Mouse (Mus musculus) thymus, adult 2 months (tissue): Measurements from ENCODE around the gene Urb1. TPM values are rescaled to one million over a fixed set of nuclear protein-coding genes. Genes with fewer than 3 reads are reported as not detected.

Experiments used
- DNase-seq: peaks from one replicate; pipeline ENCODE4 v3.0.0; 2021
- H3K27ac ChIP-seq: fragments of 200-500 bp; 2 replicates; pipeline ENCODE4 v1.5.1; 2012; ENCODE audit warnings: low read length, control low read depth; ENCODE audit not compliant: control insufficient read depth, insufficient read depth
- H3K27me3 ChIP-seq: fragments of 200-500 bp; 2 replicates; pipeline ENCODE4 v1.6.1; 2012; ENCODE audit warnings: mild to moderate bottlenecking, low read length, moderate library complexity, mixed read lengths; ENCODE audit not compliant: control insufficient read depth, insufficient read depth
- H3K36me3 ChIP-seq: fragments of 200-500 bp; 2 replicates; pipeline ENCODE4 v1.6.1; 2012; ENCODE audit warnings: mild to moderate bottlenecking, low read length, moderate library complexity; ENCODE audit not compliant: control insufficient read depth, insufficient read depth
- H3K4me1 ChIP-seq: fragments of 200-500 bp; replicated peaks from 2 replicates; pipeline ENCODE4 v1.6.1; 2012; ENCODE audit warnings: low read length; ENCODE audit not compliant: control insufficient read depth, insufficient read depth
- H3K4me3 ChIP-seq: fragments of 200-500 bp; 2 replicates; pipeline ENCODE4 v1.5.1; 2012; ENCODE audit warnings: mild to moderate bottlenecking, low read length, control low read depth, moderate library complexity; ENCODE audit not compliant: control insufficient read depth, insufficient read depth
- CTCF ChIP-seq: fragments of 200-500 bp; IDR thresholded peaks from 2 replicates; pipeline ENCODE4 v1.5.1; 2012; ENCODE audit warnings: mild to moderate bottlenecking, control low read depth, low read length, moderate library complexity, borderline replicate concordance; ENCODE audit not compliant: control insufficient read depth, poor library complexity, insufficient read depth; ENCODE audit errors: extremely low read depth
- POLR2A ChIP-seq: fragments of 200-500 bp; IDR thresholded peaks from 2 replicates; pipeline ENCODE4 v1.6.1; 2012; ENCODE audit warnings: mild to moderate bottlenecking, low read length, control low read depth, moderate library complexity; ENCODE audit not compliant: control insufficient read depth, poor library complexity, insufficient read depth; ENCODE audit errors: extremely low read depth
- WGBS: fragments of 180-500 bp; shearing (Covaris S2); methylation state at CpG from one replicate; pipeline ENCODE4 v1.1.7; 2018; 5-methylcytosine and 5-hydroxymethylcytosine counted together
- polyA plus RNA-seq: library from polyadenylated mRNA; depleted of rRNA; stranded (reverse); fragments of >200 nt; gene quantifications from 2 replicates; pipeline ENCODE4 v1.2.3, GENCODE M21; 2012; rRNA removed

Urb1 gene
- polyA plus RNA-seq, 1 experiment, result 9.3 TPM

DNA sequence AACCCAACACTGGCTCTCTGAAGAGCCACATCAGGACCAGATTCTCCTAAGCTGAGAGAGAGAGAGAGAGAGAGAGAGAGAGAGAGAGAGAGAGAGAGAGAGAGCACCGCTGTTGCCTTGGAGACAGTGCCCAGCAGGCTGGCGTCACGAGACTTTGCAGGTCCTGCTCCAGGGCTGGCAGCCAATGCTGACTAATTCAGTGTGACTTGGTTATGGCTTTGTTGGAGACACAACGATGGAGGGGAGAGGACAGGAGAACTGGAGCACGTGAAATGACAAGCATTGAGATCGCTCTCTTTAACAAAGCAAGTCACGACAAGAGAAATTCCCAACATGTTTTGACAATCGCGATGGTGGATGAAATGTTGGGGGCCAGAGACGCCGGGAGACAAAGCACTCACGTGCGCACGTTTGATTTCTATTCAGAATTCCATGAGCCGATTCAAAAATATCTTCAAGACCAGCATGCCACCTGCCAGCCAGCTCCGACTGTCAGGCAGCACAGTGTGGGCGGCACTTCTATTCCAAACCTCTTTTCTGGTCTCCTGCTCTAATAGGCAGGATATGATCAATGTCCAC lies 100.4 kb downstream of the Urb1 start:
- Histone ChIP-seq H3K27me3 (no peaks in the 10 kb centered on the region), H3K4me1 (no peaks in the 10 kb centered on the region), H3K4me3 (no peak overlapping the region), H3K27ac (no peak overlapping the region), H3K36me3 (no peaks in the 10 kb centered on the region)
- TF ChIP-seq CTCF (no peak), POLR2A (no peak)
- 68% methylated on average over 17 of the region's 17 CpGs for WGBS
- DNase-seq, result no peak

DNA sequence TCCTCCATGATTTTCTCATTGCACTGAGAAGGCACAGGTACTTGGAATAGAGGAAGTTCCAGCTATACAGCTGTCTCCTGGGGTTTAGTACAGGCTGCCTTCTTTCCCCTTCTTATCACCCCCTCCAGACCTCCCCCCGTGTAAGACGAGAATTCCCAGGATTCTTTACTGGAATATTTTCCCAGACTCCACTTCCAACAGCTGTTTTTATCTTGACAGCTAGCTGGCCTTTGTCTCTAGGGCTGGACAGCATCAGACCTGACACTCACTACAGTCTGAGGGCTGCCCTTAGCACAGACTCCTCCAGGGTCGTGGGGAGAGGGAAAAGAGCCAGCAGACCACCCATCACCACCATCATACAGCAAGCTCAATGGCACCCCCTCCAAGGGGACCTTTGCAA lies 103.9 kb downstream of the Urb1 start:
- H3K27ac ChIP-seq, result no peak overlapping the region
- TF ChIP-seq CTCF, result no peak
- no peak for TF ChIP-seq POLR2A
- DNase-seq, result no peak
- H3K4me1 ChIP-seq, result no peaks in the 10 kb centered on the region
- no peak overlapping the region for H3K4me3 ChIP-seq
- 10% methylated on average over 3 of the region's 3 CpGs for whole genome bisulfite sequencing
- H3K27me3 ChIP-seq, result no peaks in the 10 kb centered on the region
- H3K36me3 ChIP-seq, result no peaks in the 10 kb centered on the region

- no peak overlapping the region for H3K27ac ChIP-seq
- DNase-seq, result no peak
- H3K27me3 ChIP-seq, result no peaks in the 10 kb centered on the region
- no peak overlapping the region for H3K4me3 ChIP-seq
- TF ChIP-seq CTCF (no peak), POLR2A (no peak)
- H3K36me3 ChIP-seq, result no peaks in the 10 kb centered on the region
- no peaks in the 10 kb centered on the region for H3K4me1 ChIP-seq
- WGBS, result 84% methylated on average over 13 of the region's 13 CpGs
These were observed 105.9 kb downstream of the Urb1 start for GRCm38 (mm10) chr16:90704161-90704825.

- no peaks in the 10 kb centered on the region for H3K27me3 ChIP-seq
- 2% methylated on average over 1 of the region's 1 CpGs for WGBS
- no peak overlapping the region for H3K4me3 ChIP-seq
- H3K27ac ChIP-seq, result no peak overlapping the region
- no peaks in the 10 kb centered on the region for H3K4me1 ChIP-seq
- TF ChIP-seq POLR2A, result no peak
- no peak for TF ChIP-seq CTCF
- no peaks in the 10 kb centered on the region for H3K36me3 ChIP-seq
- DNase-seq, result no peak
These were observed 106.6 kb downstream of the Urb1 start for GRCm38 (mm10) chr16:90703646-90704045.

DNA sequence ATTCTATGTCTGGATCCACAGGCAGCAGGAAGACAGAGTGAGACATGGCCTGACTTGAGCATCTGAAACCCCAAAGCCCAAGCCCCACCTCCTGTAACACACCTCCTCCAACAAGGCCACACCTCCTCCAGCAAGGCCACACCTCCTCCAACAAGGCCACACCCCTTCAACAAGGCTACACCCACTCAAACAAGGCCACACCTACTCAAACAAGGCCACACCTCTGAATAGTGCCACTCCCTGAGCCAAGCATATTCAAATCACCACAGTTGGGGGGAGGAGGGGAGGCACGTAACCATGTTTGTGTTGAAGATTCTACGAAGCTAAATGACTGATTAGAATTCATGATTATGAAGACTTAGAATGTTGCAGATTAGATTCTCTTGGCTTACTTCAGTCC lies 108.7 kb downstream of the Urb1 start:
- no peak for DNase-seq
- no peaks in the 10 kb centered on the region for H3K4me1 ChIP-seq
- no peak overlapping the region for H3K4me3 ChIP-seq
- H3K27ac ChIP-seq, result no peak overlapping the region
- no peaks in the 10 kb centered on the region for H3K36me3 ChIP-seq
- WGBS, result 98% methylated on average over 2 of the region's 2 CpGs
- H3K27me3 ChIP-seq, result no peaks in the 10 kb centered on the region
- TF ChIP-seq CTCF, result no peak
- TF ChIP-seq POLR2A, result no peak

Other genes starting within 250 kb of the Urb1 start
- gene Mis18a, start 83.0 kb downstream of the Urb1 start, polyA plus RNA-seq, result 44.7 and 46.3 TPM in 2 replicates
- 39.0 and 41.1 TPM in 2 replicates for gene Mrap, start 72.2 kb downstream of the Urb1 start, polyA plus RNA-seq
- gene Eva1c, start 16.3 kb upstream of the Urb1 start, polyA plus RNA-seq, result 2.0 TPM in 2 replicates
- 20.7 and 25.3 TPM in 2 replicates for gene Cfap298, start 124.7 kb upstream of the Urb1 start, polyA plus RNA-seq
- 51.6 and 66.8 TPM in 2 replicates for gene Synj1, start 200.9 kb upstream of the Urb1 start, polyA plus RNA-seq
- gene Paxbp1, start 234.1 kb upstream of the Urb1 start, polyA plus RNA-seq, result 30.6 and 32.9 TPM in 2 replicates